Mouse (Mus musculus) forebrain, postnatal 0 days (tissue): Measurements from ENCODE around the gene Agtpbp1. TPM values are rescaled to one million over a fixed set of nuclear protein-coding genes. Genes with fewer than 3 reads are reported as not detected.
A peak's percentile ranks its signal among the peaks of the same experiment; 100 is the strongest.

Experiments used
- ATAC-seq: fragments of 200-750 bp; cut with Nextera tagmentation; 2 replicates; pipeline ENCODE4 v1.8.0; 2017; ENCODE audit warnings: mild to moderate bottlenecking, moderate library complexity
- DNase-seq: peaks from one replicate; pipeline ENCODE4 v3.0.0-alpha.2; 2015
- H3K27ac ChIP-seq: fragments of 300-500 bp; sonication (generic); 2 replicates; pipeline ENCODE4 v1.5.1; 2014; ENCODE audit warnings: low read depth, mild to moderate bottlenecking, antibody characterized with exemption, low read length, moderate library complexity, mixed read lengths
- H3K27me3 ChIP-seq: fragments of 300-500 bp; sonication (generic); 2 replicates; pipeline ENCODE4 v1.6.1; 2014; ENCODE audit warnings: mild to moderate bottlenecking, low read length, mixed read lengths; ENCODE audit not compliant: insufficient read depth
- H3K36me3 ChIP-seq: fragments of 300-500 bp; sonication (generic); 2 replicates; pipeline ENCODE4 v1.6.1; 2014; ENCODE audit warnings: mild to moderate bottlenecking, moderate library complexity; ENCODE audit not compliant: insufficient read depth
- H3K4me1 ChIP-seq: fragments of 300-500 bp; sonication (generic); 2 replicates; pipeline ENCODE4 v1.6.1; 2014; ENCODE audit warnings: antibody characterized with exemption; ENCODE audit not compliant: insufficient read depth
- H3K4me2 ChIP-seq: fragments of 300-500 bp; sonication (generic); 2 replicates; pipeline ENCODE4 v1.6.1; 2014; ENCODE audit warnings: low read depth, mild to moderate bottlenecking, moderate library complexity
- H3K4me3 ChIP-seq: fragments of 300-500 bp; sonication (generic); 2 replicates; pipeline ENCODE4 v1.5.1; 2014; ENCODE audit warnings: low read depth, low read length, mixed read lengths
- H3K9ac ChIP-seq: fragments of 300-500 bp; sonication (generic); 2 replicates; pipeline ENCODE4 v1.6.1; 2014; ENCODE audit warnings: mild to moderate bottlenecking
- H3K9me3 ChIP-seq: fragments of 300-500 bp; sonication (generic); 2 replicates; pipeline ENCODE4 v1.6.1; 2016; ENCODE audit warnings: low read length
- CTCF ChIP-seq: sonication (generic); IDR thresholded peaks from 2 replicates; pipeline ENCODE4 v1.5.1; 2016; ENCODE audit warnings: antibody characterized with exemption, control low read depth, low read depth
- WGBS: fragments of 180-500 bp; shearing (Covaris S2); extraction: QIAGEN DNeasy Blood & Tissue Kit; methylation state at CpG from one replicate; pipeline ENCODE4 v1.1.7; 2014; 5-methylcytosine and 5-hydroxymethylcytosine counted together
- polyA plus RNA-seq: library from polyadenylated mRNA; unstranded; fragments of >200 nt; fragmentation: Nextera tagmentation; extraction: Ambion mirVana; gene quantifications from 2 replicates; pipeline ENCODE4 v1.2.1, GENCODE M21; 2015
- total RNA-seq: library from RNA; depleted of rRNA; stranded (reverse); fragments of >200 nt; gene quantifications from 2 replicates; pipeline ENCODE4 v1.2.3, GENCODE M21; 2014; rRNA removed

Agtpbp1 gene
- total and polyA plus RNA-seq, 2 experiments from 2014 or later = 65.1 to 160 TPM

GRCm38 (mm10) chr13:59416530-59417230 is 168.3 kb downstream of the Agtpbp1 start:
- no peak overlapping the region for H3K9ac ChIP-seq
- DNase-seq (no peak), ATAC-seq (no peak)
- no peak overlapping the region for H3K4me2 ChIP-seq
- H3K4me3 ChIP-seq = no peak overlapping the region
- 0 out of 2 replicates have a peak, but pooled peaks have one; percentile 9 for TF ChIP-seq CTCF
- no peaks in the 10 kb centered on the region for H3K36me3 ChIP-seq
- H3K4me1 ChIP-seq = no peaks in the 10 kb centered on the region
- H3K9me3 ChIP-seq = no peaks in the 10 kb centered on the region
- H3K27ac ChIP-seq = no peak overlapping the region
- H3K27me3 ChIP-seq = no peaks in the 10 kb centered on the region
- WGBS = 76% methylated on average over 15 of the region's 15 CpGs

GRCm38 (mm10) chr13:59413885-59414284 is 171.1 kb downstream of the Agtpbp1 start:
- no peaks in the 10 kb centered on the region for H3K9me3 ChIP-seq
- 86% methylated on average over 9 of the region's 9 CpGs for WGBS
- no peak overlapping the region for H3K4me3 ChIP-seq
- DNase-seq (no peak), ATAC-seq (no peak)
- TF ChIP-seq CTCF = no peak
- H3K36me3 ChIP-seq = no peaks in the 10 kb centered on the region
- no peak overlapping the region for H3K4me2 ChIP-seq
- no peak overlapping the region for H3K9ac ChIP-seq
- no peaks in the 10 kb centered on the region for H3K27me3 ChIP-seq
- 0 out of 2 replicates have a peak overlapping the region, but pooled peaks have one; percentile 42 for H3K27ac ChIP-seq
- H3K4me1 ChIP-seq = no peaks in the 10 kb centered on the region

GRCm38 (mm10) chr13:59412672-59413071 is 172.4 kb downstream of the Agtpbp1 start:
- no peaks in the 10 kb centered on the region for H3K4me1 ChIP-seq
- no peak overlapping the region for H3K4me2 ChIP-seq
- DNase-seq (no peak), ATAC-seq (no peak)
- H3K9ac ChIP-seq = no peak overlapping the region
- no peaks in the 10 kb centered on the region for H3K27me3 ChIP-seq
- no peak overlapping the region for H3K27ac ChIP-seq
- no peak overlapping the region for H3K4me3 ChIP-seq
- WGBS = 88% methylated on average over 4 of the region's 4 CpGs
- no peak for TF ChIP-seq CTCF
- H3K36me3 ChIP-seq = no peaks in the 10 kb centered on the region
- no peaks in the 10 kb centered on the region for H3K9me3 ChIP-seq

GRCm38 (mm10) chr13:59407182-59407581 is 177.8 kb downstream of the Agtpbp1 start:
- Histone ChIP-seq H3K9ac (no peak overlapping the region), H3K4me2 (no peak overlapping the region), H3K9me3 (no peaks in the 10 kb centered on the region), H3K36me3 (no peaks in the 10 kb centered on the region), H3K27ac (no peak overlapping the region), H3K27me3 (no peaks in the 10 kb centered on the region), H3K4me1 (peaks cover 7% of the 10 kb centered on the region; the same call in 1 of the 2 replicates), H3K4me3 (no peak overlapping the region)
- ATAC-seq (no peak), DNase-seq (no peak)
- TF ChIP-seq CTCF = no peak
- WGBS = 85% methylated on average over 6 of the region's 6 CpGs

- peaks cover 7% of the 10 kb centered on the region; the same call in 1 of the 2 replicates for H3K4me1 ChIP-seq
- no peak for TF ChIP-seq CTCF
- DNase-seq = peak; percentile 86
- no peaks in the 10 kb centered on the region for H3K9me3 ChIP-seq
- H3K27me3 ChIP-seq = no peaks in the 10 kb centered on the region
- H3K4me3 ChIP-seq = no peak overlapping the region
- peak overlapping the region; percentile 81 for H3K27ac ChIP-seq
- ATAC-seq = peak; percentile 95
- H3K9ac ChIP-seq = no peak overlapping the region
- H3K4me2 ChIP-seq = peak overlapping the region; percentile 3; the same call in 1 of the 2 replicates
- H3K36me3 ChIP-seq = no peaks in the 10 kb centered on the region
- 15% methylated on average over 14 of the region's 14 CpGs for WGBS
Observed at GRCm38 (mm10) chr13:59402026-59402775, 182.8 kb downstream of the Agtpbp1 start.

GRCm38 (mm10) chr13:59397571-59397970 is 187.5 kb downstream of the Agtpbp1 start:
- TF ChIP-seq CTCF = peak; percentile 88
- Histone ChIP-seq H3K9me3 (no peaks in the 10 kb centered on the region), H3K4me1 (peaks cover 8% of the 10 kb centered on the region; the same call in 1 of the 2 replicates), H3K4me3 (no peak overlapping the region), H3K36me3 (no peaks in the 10 kb centered on the region), H3K9ac (no peak overlapping the region), H3K4me2 (no peak overlapping the region), H3K27me3 (no peaks in the 10 kb centered on the region), H3K27ac (no peak overlapping the region)
- DNase-seq = peak; percentile 56
- 28% methylated on average over 3 of the region's 3 CpGs for WGBS
- no peak for ATAC-seq

Other genes starting within 250 kb of the Agtpbp1 start
- gene Naa35, start within 50 bp of the Agtpbp1 start, total RNA-seq = 50.4 and 67.8 TPM in 2 replicates
- gene Naa35, start within 50 bp of the Agtpbp1 start, polyA plus RNA-seq = 116 and 132 TPM in 2 replicates
- gene Golm1, start 90.6 kb upstream of the Agtpbp1 start, total RNA-seq = 22.1 and 23.2 TPM in 2 replicates
- 16.8 and 18.6 TPM in 2 replicates for gene Golm1, start 90.6 kb upstream of the Agtpbp1 start, polyA plus RNA-seq
- gene 4921517D22Rik, start 108.9 kb upstream of the Agtpbp1 start, total RNA-seq = not detected in 2 replicates
- not detected in 2 replicates for gene 4921517D22Rik, start 108.9 kb upstream of the Agtpbp1 start, polyA plus RNA-seq
- 0.08 TPM in 1 of 2 replicates, not detected in the other for gene Spata31d1a, start 125.1 kb upstream of the Agtpbp1 start, total RNA-seq
- 0.21 and 0.42 TPM in 2 replicates for gene Spata31d1a, start 125.1 kb upstream of the Agtpbp1 start, polyA plus RNA-seq
- 0.08 and 0.33 TPM in 2 replicates for gene Spata31d1b, start 127.1 kb upstream of the Agtpbp1 start, total RNA-seq
- gene Spata31d1b, start 127.1 kb upstream of the Agtpbp1 start, polyA plus RNA-seq = not detected in 2 replicates
- not detected in 2 replicates for gene Spata31d1d, start 146.5 kb upstream of the Agtpbp1 start, total RNA-seq
- not detected in 2 replicates for gene Spata31d1d, start 146.5 kb upstream of the Agtpbp1 start, polyA plus RNA-seq
- 0.24 and 0.31 TPM in 2 replicates for gene 1700014D04Rik, start 161.5 kb upstream of the Agtpbp1 start, total RNA-seq
- 0.42 and 0.54 TPM in 2 replicates for gene 1700014D04Rik, start 161.5 kb upstream of the Agtpbp1 start, polyA plus RNA-seq
- gene Isca1, start 184.6 kb upstream of the Agtpbp1 start, total RNA-seq = 77.2 and 87.8 TPM in 2 replicates
- gene Isca1, start 184.6 kb upstream of the Agtpbp1 start, polyA plus RNA-seq = 154 and 168 TPM in 2 replicates
- gene Gm49354, start 197.0 kb upstream of the Agtpbp1 start, total RNA-seq = not detected in 2 replicates
- not detected in 2 replicates for gene Gm49354, start 197.0 kb upstream of the Agtpbp1 start, polyA plus RNA-seq
- 42.3 and 51.2 TPM in 2 replicates for gene Tut7, start 237.9 kb upstream of the Agtpbp1 start, total RNA-seq
- 26.8 and 36.8 TPM in 2 replicates for gene Tut7, start 237.9 kb upstream of the Agtpbp1 start, polyA plus RNA-seq